Mouse (Mus musculus) hindbrain, embryonic 16.5 days (tissue): ENCODE data around the gene Gabpb2. TPM values are rescaled to one million over a fixed set of nuclear protein-coding genes. Genes with fewer than 3 reads are reported as not detected.
"Not testable (repeated sequence)": the region's sequence is repeated elsewhere in the genome, so short reads cannot be mapped to it uniquely, and the experiment has no call there.

Experiments
- ATAC-seq: fragments of 200-750 bp; cut with Nextera tagmentation; 2 replicates; pipeline ENCODE4 v1.8.0; 2017; ENCODE audit warnings: moderate TSS enrichment, moderate library complexity
- H3K27ac ChIP-seq: fragments of 300-500 bp; sonication (generic); 2 replicates; pipeline ENCODE4 v1.5.1; 2014; ENCODE audit warnings: low read depth, mild to moderate bottlenecking, control low read depth, low read length, moderate library complexity
- H3K27me3 ChIP-seq: fragments of 300-500 bp; sonication (generic); replicated peaks from 2 replicates; pipeline ENCODE4 v1.6.1; 2014; ENCODE audit warnings: low read length; ENCODE audit not compliant: control insufficient read depth, insufficient read depth
- H3K36me3 ChIP-seq: fragments of 300-500 bp; sonication (generic); 2 replicates; pipeline ENCODE4 v1.6.1; 2014; ENCODE audit warnings: mild to moderate bottlenecking, low read length, moderate library complexity, mixed read lengths; ENCODE audit not compliant: control insufficient read depth, insufficient read depth
- H3K4me1 ChIP-seq: fragments of 300-500 bp; sonication (generic); 2 replicates; pipeline ENCODE4 v1.6.1; 2014; ENCODE audit warnings: low read depth, low read length; ENCODE audit not compliant: control insufficient read depth, insufficient read depth
- H3K4me2 ChIP-seq: fragments of 300-500 bp; sonication (generic); 2 replicates; pipeline ENCODE4 v1.6.1; 2014; ENCODE audit warnings: mild to moderate bottlenecking, low read length, control low read depth, moderate library complexity
- H3K4me3 ChIP-seq: fragments of 300-500 bp; sonication (generic); 2 replicates; pipeline ENCODE4 v1.5.1; 2014; ENCODE audit warnings: mild to moderate bottlenecking, low read length, control low read depth, moderate library complexity
- H3K9ac ChIP-seq: fragments of 300-500 bp; sonication (generic); 2 replicates; pipeline ENCODE4 v1.6.1; 2014; ENCODE audit warnings: low read depth, mild to moderate bottlenecking, control low read depth, low read length, moderate library complexity
- H3K9me3 ChIP-seq: fragments of 300-500 bp; sonication (generic); 2 replicates; pipeline ENCODE4 v1.6.1; 2014; ENCODE audit warnings: mild to moderate bottlenecking, low read length, moderate library complexity; ENCODE audit not compliant: control insufficient read depth
- WGBS: fragments of 180-500 bp; shearing (Covaris S2); extraction: QIAGEN DNeasy Blood & Tissue Kit; methylation state at CpG from one replicate; pipeline ENCODE4 v1.1.7; 2014; 5-methylcytosine and 5-hydroxymethylcytosine counted together
- polyA plus RNA-seq: library from polyadenylated mRNA; unstranded; fragments of >200 nt; fragmentation: Nextera tagmentation; extraction: Ambion mirVana; gene quantifications from 2 replicates; pipeline ENCODE4 v1.2.1, GENCODE M21; 2015

Gabpb2 gene
- polyA plus RNA-seq, 1 experiment from 2014 or later = 2.4 TPM

- under 1% methylated on average over 63 of the region's 64 CpGs for WGBS
- Histone ChIP-seq H3K9ac (peak within 1 kb of the TSS; percentile 98), H3K9me3 (no peaks in the 10 kb centered on the region), H3K4me1 (peaks cover 45% of the 10 kb centered on the region), H3K4me3 (peak within 1 kb of the TSS; percentile 67), H3K4me2 (peak within 1 kb of the TSS; percentile 83), H3K27ac (peak within 1 kb of the TSS; percentile 98), H3K27me3 (no peaks in the 10 kb centered on the region), H3K36me3 (peaks cover 19% of the 10 kb centered on the region)
- ATAC-seq = peak; percentile 92
These were observed 10.6 kb upstream of the Gabpb2 start, which contains the start of gene Cdc42se1 for GRCm38 (mm10) chr3:95228148-95228893. Gene Cdc42se1 (plus strand): TSS chr3:95228732.

- ATAC-seq = no peak
- peak overlapping the region; percentile 83 for H3K4me2 ChIP-seq
- H3K9me3 ChIP-seq = no peaks in the 10 kb centered on the region
- H3K36me3 ChIP-seq = peaks cover 8% of the 10 kb centered on the region
- H3K4me1 ChIP-seq = peaks cover 45% of the 10 kb centered on the region
- peak overlapping the region; percentile 67 for H3K4me3 ChIP-seq
- 19% methylated on average over 1 of the region's 1 CpGs for WGBS
- peak overlapping the region; percentile 98 for H3K27ac ChIP-seq
- no peaks in the 10 kb centered on the region for H3K27me3 ChIP-seq
- H3K9ac ChIP-seq = peak overlapping the region; percentile 98
These were observed 9.5 kb upstream of the Gabpb2 start for GRCm38 (mm10) chr3:95227214-95227613.

- WGBS = 24% methylated on average over 6 of the region's 6 CpGs
- H3K4me2 ChIP-seq = peak overlapping the region; percentile 26
- no peak overlapping the region for H3K9ac ChIP-seq
- peaks cover 25% of the 10 kb centered on the region for H3K4me1 ChIP-seq
- H3K4me3 ChIP-seq = no peak overlapping the region
- no peaks in the 10 kb centered on the region for H3K27me3 ChIP-seq
- ATAC-seq = no peak
- H3K27ac ChIP-seq = no peak overlapping the region
- H3K9me3 ChIP-seq = no peaks in the 10 kb centered on the region
- peaks cover 24% of the 10 kb centered on the region for H3K36me3 ChIP-seq
These were observed 6.6 kb upstream of the Gabpb2 start for GRCm38 (mm10) chr3:95224295-95224694.

GRCm38 (mm10) chr3:95223041-95223440 lies 5.3 kb upstream of the Gabpb2 start:
- no peak overlapping the region for H3K4me2 ChIP-seq
- no peak overlapping the region for H3K27ac ChIP-seq
- no peak overlapping the region for H3K4me3 ChIP-seq
- H3K4me1 ChIP-seq = peaks cover 28% of the 10 kb centered on the region
- no peak overlapping the region for H3K9ac ChIP-seq
- no peaks in the 10 kb centered on the region for H3K27me3 ChIP-seq
- no peaks in the 10 kb centered on the region for H3K9me3 ChIP-seq
- H3K36me3 ChIP-seq = peaks cover 30% of the 10 kb centered on the region
- WGBS = 96% methylated on average over 2 of the region's 2 CpGs
- ATAC-seq = no peak

DNA sequence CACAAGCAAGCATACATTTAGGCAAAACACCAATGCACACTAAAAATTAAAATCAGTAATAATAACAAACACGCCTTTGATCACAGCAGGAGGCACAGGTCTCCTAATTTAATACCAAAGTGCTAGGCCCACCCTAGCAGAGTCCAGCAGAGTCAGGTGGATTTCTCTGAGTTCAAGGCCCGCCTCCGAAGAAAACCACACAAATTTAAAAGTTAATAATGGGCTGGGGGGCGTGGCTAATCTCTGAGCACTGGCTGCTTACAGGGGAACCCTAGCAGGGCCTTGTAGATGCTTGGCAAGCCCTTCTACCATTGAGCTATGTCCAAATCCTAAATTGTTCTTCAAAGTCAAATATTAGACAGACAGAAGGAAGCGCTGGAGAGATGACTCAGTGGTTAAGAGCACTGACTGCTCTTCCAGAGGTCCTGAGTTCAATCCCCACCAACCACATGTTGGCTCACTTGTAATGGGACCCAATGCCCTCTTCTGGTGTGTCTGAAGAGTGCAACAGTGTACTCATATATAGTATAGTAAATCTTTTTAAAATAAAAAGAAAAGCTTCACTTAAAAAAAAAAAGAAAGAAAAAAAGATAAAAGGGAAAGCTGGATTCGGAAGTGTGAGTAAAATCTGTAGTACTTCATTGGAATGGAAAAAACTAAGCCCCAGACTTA lies 886 bp upstream of the Gabpb2 start:
- Histone ChIP-seq H3K27me3 (no peaks in the 10 kb centered on the region), H3K9me3 (no peaks in the 10 kb centered on the region), H3K9ac (no peak overlapping the region; the same call in 1 of the 2 replicates), H3K4me2 (peak overlapping the region; percentile 72), H3K4me3 (peak overlapping the region; percentile 77), H3K36me3 (peaks cover 25% of the 10 kb centered on the region), H3K4me1 (peaks cover 10% of the 10 kb centered on the region), H3K27ac (no peak overlapping the region)
- ATAC-seq = no peak
- WGBS = 83% methylated on average over 6 of the region's 6 CpGs

DNA sequence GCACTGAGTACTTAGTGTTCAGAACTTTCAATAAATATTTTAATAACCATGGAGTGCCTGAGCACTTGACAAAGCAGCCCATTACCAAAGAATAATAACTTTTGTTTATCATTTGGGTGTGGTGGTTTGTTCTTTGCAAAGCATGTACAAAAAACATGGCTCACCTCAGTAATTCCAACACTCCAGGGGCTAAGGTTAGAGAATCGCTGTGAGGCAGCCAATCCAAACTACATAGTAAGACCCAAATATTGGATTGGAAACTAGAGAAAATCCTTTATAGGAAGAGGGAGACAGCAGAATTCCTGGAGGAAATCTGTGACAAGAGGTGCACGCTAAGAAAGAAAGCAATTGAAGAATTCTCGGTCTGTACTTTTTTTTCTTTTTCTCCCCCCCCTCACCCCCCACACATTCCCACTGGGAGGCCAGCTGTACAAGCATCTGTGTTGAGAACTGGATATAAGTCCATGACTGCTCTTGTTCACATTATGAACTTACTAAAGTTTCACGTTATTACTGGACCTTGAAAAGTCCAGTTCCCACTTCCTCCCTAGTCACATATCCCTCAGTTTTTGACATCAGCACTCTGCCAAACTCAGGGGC lies 961 bp downstream of the Gabpb2 start:
- Histone ChIP-seq H3K27ac (peak overlapping the region; percentile 98), H3K27me3 (no peaks in the 10 kb centered on the region), H3K4me2 (peak overlapping the region; percentile 72), H3K4me1 (peaks cover 10% of the 10 kb centered on the region), H3K9me3 (no peaks in the 10 kb centered on the region), H3K36me3 (peaks cover 25% of the 10 kb centered on the region), H3K4me3 (peak overlapping the region; percentile 77), H3K9ac (peak overlapping the region; percentile 89)
- no peak for ATAC-seq
- 17% methylated on average over 4 of the region's 4 CpGs for WGBS

DNA sequence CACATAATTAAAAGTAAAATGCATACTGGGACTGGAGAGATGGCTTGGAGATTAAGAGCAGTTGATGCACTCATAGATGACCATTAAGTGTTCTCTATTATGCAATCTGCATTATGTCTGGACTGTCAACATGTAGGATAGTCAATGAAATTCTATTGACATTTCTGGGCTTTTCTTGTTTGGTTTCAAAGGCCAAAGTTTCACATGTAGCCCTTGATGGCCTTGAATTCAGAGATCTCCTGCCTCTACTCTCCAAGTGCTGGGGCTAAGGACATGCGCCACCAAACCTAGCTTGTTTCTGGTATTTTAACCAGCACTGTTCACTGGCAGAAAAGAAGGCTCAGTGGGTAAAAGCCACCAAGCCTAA lies 4.1 kb downstream of the Gabpb2 start:
- no peak for ATAC-seq
- Histone ChIP-seq H3K27me3 (no peaks in the 10 kb centered on the region), H3K4me3 (no peak overlapping the region), H3K4me1 (peaks cover 9% of the 10 kb centered on the region), H3K4me2 (no peak overlapping the region), H3K36me3 (peaks cover 5% of the 10 kb centered on the region; the same call in 1 of the 2 replicates), H3K9ac (no peak overlapping the region), H3K9me3 (no peaks in the 10 kb centered on the region), H3K27ac (no peak overlapping the region)
- 100% methylated on average over 1 of the region's 1 CpGs for WGBS

- not testable (repeated sequence) for H3K9me3 ChIP-seq, H3K4me2 ChIP-seq, ATAC-seq, H3K27me3 ChIP-seq, H3K4me3 ChIP-seq, H3K4me1 ChIP-seq, H3K36me3 ChIP-seq, H3K9ac ChIP-seq, H3K27ac ChIP-seq
- 95% methylated on average over 7 of the region's 10 CpGs for WGBS
These were observed 4.7 kb downstream of the Gabpb2 start for GRCm38 (mm10) chr3:95212889-95213608.
